Mouse (Mus musculus): ENCODE data around the gene Ptp4a2. TPM values are rescaled to one million over a fixed set of nuclear protein-coding genes. Genes with fewer than 3 reads are reported as not detected.

Ptp4a2 gene
- total and polyA plus RNA-seq, 3 experiments: 118 to 619 (median 119) TPM

DNA sequence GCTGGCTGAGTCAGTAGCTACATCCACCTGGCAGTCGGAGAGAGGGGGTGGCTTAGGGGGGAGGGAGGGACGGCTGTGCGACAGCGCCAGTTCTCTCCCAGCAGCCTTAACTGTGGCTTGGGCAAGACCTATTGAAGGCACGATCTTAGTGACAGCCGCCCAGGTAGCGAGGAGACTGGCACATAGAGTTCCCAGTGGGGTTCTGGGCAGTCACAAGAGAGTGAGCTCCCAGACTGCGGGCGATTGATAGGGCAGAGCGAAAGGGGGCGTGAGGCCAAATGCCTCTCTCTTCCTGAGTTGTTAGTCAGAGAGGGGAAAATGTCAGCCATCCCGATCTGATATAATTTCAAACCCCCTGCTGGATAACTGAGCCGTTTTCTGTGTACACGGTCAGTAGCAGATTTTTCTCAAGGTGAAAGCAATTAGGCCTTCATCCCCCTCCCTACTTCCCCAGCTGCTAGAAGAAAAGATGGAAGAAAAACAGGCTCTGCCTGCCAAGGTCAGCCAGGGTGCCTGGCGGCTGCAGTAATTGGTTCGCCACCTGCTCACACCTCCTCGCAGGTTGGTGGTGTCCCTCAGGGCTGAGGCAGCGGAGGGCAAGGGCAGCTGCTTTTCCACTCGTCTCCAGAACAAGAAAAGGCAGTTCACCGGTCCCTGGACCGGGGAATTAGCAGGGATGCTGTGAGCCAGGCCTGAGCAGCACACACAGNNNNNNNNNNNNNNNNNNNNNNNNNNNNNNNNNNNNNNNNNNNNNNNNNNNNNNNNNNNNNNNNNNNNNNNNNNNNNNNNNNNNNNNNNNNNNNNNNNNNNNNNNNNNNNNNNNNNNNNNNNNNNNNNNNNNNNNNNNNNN lies 39.1 kb upstream of the Ptp4a2 start:
- no peaks in the 10 kb centered on the region for H3K36me3 ChIP-seq (ENCODE audit: control insufficient read depth in 1 of 2, insufficient read depth in 2 of 2, low read length in 2 of 2)
- no peaks in the 10 kb centered on the region for H3K27me3 ChIP-seq (ENCODE audit: control insufficient read depth in 1 of 2, insufficient read depth in 2 of 2, low read length in 2 of 2)
- no peak overlapping the region for H3K9ac ChIP-seq (ENCODE audit: control insufficient read depth, low read depth, low read length, poor library complexity, severe bottlenecking)
- no peak overlapping the region for H3K4me3 ChIP-seq (ENCODE audit: control insufficient read depth in 1 of 2, insufficient read depth in 1 of 2, low read depth in 2 of 2, low read length in 2 of 2)
- no peaks in the 10 kb centered on the region for H3K9me3 ChIP-seq (replicated peaks; ENCODE audit: insufficient read depth, low read length)
- DNase-seq (ENCODE audit: low read depth, low spot score): no peak
- no peaks in the 10 kb centered on the region; a peak in 1 of 4 replicates for H3K4me1 ChIP-seq (ENCODE audit: control insufficient read depth in 1 of 2, insufficient read depth in 2 of 2, low read length in 2 of 2)
- no peaks in the 10 kb centered on the region for H3K79me2 ChIP-seq (ENCODE audit: control insufficient read depth, insufficient read depth, low read length, poor library complexity)
- no peak overlapping the region for H3K27ac ChIP-seq (ENCODE audit: control insufficient read depth, low read depth, low read length)
- TF ChIP-seq TBP (IDR thresholded peaks at IDR 0.05; ENCODE audit: low read depth, low read length): no peak
- no peak for TF ChIP-seq MYC (IDR thresholded peaks at IDR 0.05; ENCODE audit: low read depth, low read length)
- no peak for TF ChIP-seq SMC3 (IDR thresholded peaks at IDR 0.05; ENCODE audit: low read depth, low read length)
- TF ChIP-seq HCFC1 (IDR thresholded peaks at IDR 0.05; ENCODE audit: low read depth, low read length): no peak
- no peak for TF ChIP-seq ZNF384 (IDR thresholded peaks at IDR 0.05; ENCODE audit: low read depth, low read length)
- no peak for TF ChIP-seq KAT2A (conservative IDR thresholded peaks at IDR 0.05; ENCODE audit: low read depth, low read length)
- no peak for TF ChIP-seq NRF1 (IDR thresholded peaks at IDR 0.05; ENCODE audit: insufficient read depth, low read depth, low read length, poor library complexity, severe bottlenecking)
- no peak for TF ChIP-seq TCF12 (IDR thresholded peaks at IDR 0.05; ENCODE audit: low read depth, low read length)
- TF ChIP-seq ZMIZ1 (IDR thresholded peaks at IDR 0.05; ENCODE audit: low read depth, low read length): no peak
- TF ChIP-seq GABPA (IDR thresholded peaks at IDR 0.05; ENCODE audit: low read depth, low read length): no peak
- no peak for TF ChIP-seq RAD21 (IDR thresholded peaks at IDR 0.05; ENCODE audit: low read depth, low read length)
- no peak for TF ChIP-seq CTCF (IDR thresholded peaks at IDR 0.05 in 2 of 3, conservative IDR thresholded peaks at IDR 0.05 in 1 of 3; ENCODE audit: control insufficient read depth in 1 of 3, insufficient read depth in 1 of 3, low read depth in 2 of 3, low read length in 3 of 3, poor library complexity in 1 of 3, severe bottlenecking in 1 of 3)
- no peak for TF ChIP-seq BHLHE40 (IDR thresholded peaks at IDR 0.05; ENCODE audit: borderline replicate concordance, low read depth, low read length)
- TF ChIP-seq MXI1 (IDR thresholded peaks at IDR 0.05; ENCODE audit: low read depth, low read length): no peak

DNA sequence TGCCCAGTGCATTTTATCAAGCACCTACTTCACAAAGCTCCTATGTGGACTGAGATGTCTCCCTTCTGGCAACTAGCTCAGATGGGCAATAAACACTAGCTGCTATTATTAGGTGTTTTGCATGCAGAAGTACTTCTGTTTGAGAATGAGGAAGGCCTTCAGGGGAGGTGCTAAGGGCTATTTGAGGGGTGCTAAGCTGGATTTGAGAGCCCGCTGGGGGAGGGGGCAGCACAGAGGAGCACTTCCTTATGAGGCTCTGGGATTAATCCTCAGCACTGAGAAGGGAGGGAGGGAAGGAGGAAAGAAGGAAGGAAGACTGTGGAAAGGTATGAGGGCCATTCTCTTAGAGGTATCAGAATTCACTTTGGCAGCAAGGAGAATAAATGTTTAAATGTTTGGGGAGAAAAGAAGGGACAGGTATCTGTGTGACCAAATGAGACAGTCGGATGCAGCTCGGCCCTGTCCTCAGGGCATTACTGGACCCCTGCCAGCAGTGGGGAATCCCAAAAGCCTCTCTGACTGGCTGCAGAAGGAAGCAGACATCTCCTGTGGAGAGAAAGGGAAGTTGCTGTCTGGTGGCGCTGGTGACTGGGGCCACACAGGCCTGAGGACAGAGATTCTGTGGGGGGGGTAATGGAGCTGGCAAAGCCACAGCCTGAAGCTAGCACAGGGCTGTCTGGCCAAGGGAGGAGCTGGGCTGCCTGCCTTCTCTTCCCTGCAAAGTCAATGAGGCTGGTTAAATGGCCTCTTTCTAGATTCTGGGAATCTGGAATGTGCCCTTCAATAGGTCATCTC lies 28.9 kb upstream of the Ptp4a2 start:
- H3K36me3 ChIP-seq (ENCODE audit: control insufficient read depth in 1 of 2, insufficient read depth in 2 of 2, low read length in 2 of 2): peaks cover 0 to 9% of the 10 kb centered on the region in 2 experiments; a peak in 1 of 4 replicates
- DNase-seq (ENCODE audit: low read depth, low spot score): peak; percentile 74
- H3K4me3 ChIP-seq (ENCODE audit: control insufficient read depth in 1 of 2, insufficient read depth in 1 of 2, low read depth in 2 of 2, low read length in 2 of 2): no peak overlapping the region
- H3K27me3 ChIP-seq (ENCODE audit: control insufficient read depth in 1 of 2, insufficient read depth in 2 of 2, low read length in 2 of 2): no peaks in the 10 kb centered on the region
- H3K9ac ChIP-seq (ENCODE audit: control insufficient read depth, low read depth, low read length, poor library complexity, severe bottlenecking): no peak overlapping the region
- no peaks in the 10 kb centered on the region for H3K79me2 ChIP-seq (ENCODE audit: control insufficient read depth, insufficient read depth, low read length, poor library complexity)
- TF ChIP-seq SMC3 (IDR thresholded peaks at IDR 0.05; ENCODE audit: low read depth, low read length) (peak; percentile 3; the same call in 1 of the 2 replicates), TCF12 (IDR thresholded peaks at IDR 0.05; ENCODE audit: low read depth, low read length) (no peak), EP300 (IDR thresholded peaks at IDR 0.05; ENCODE audit: low read depth in 1 of 2, low read length in 2 of 2) (peak; percentile 20 to 50; a peak in 1 of 4 replicates), JUND (IDR thresholded peaks at IDR 0.05; ENCODE audit: low read depth, low read length) (no peak), NRF1 (IDR thresholded peaks at IDR 0.05; ENCODE audit: insufficient read depth, low read depth, low read length, poor library complexity, severe bottlenecking) (no peak), POLR2AphosphoS5 (IDR thresholded peaks at IDR 0.05; ENCODE audit: borderline replicate concordance, low read depth, low read length) (no peak), MAFK (IDR thresholded peaks at IDR 0.05; ENCODE audit: borderline replicate concordance, low read depth, low read length) (no peak), ELF1 (IDR thresholded peaks at IDR 0.05; ENCODE audit: low read depth, low read length) (0 out of 2 replicates have a peak, but pooled peaks have one; percentile 27)
- H3K9me3 ChIP-seq (replicated peaks; ENCODE audit: insufficient read depth, low read length): no peaks in the 10 kb centered on the region
- H3K4me1 ChIP-seq (ENCODE audit: control insufficient read depth in 1 of 2, insufficient read depth in 2 of 2, low read length in 2 of 2): peaks cover 0 to 16% of the 10 kb centered on the region in 2 experiments; a peak in 2 of 4 replicates
- H3K27ac ChIP-seq (ENCODE audit: control insufficient read depth, low read depth, low read length): no peak overlapping the region
